Mouse (Mus musculus) brain, embryonic 14.5 days (tissue): ENCODE measurements around the gene Spesp1.

ENCODE experiments used
- CTCF ChIP-seq: fragments of 200-500 bp; IDR thresholded peaks from 2 replicates; pipeline ENCODE4 v1.5.1; 2012; ENCODE audit warnings: inconsistent platforms, mild to moderate bottlenecking, moderate library complexity, borderline replicate concordance; ENCODE audit not compliant: insufficient read depth, insufficient read length; ENCODE audit errors: extremely low read depth
- POLR2A ChIP-seq: fragments of 200-500 bp; IDR thresholded peaks from 2 replicates; pipeline ENCODE4 v1.6.1; 2012; ENCODE audit warnings: mild to moderate bottlenecking, inconsistent platforms, borderline replicate concordance; ENCODE audit not compliant: poor library complexity, insufficient read depth, insufficient read length, severe bottlenecking; ENCODE audit errors: extremely low read depth

DNA sequence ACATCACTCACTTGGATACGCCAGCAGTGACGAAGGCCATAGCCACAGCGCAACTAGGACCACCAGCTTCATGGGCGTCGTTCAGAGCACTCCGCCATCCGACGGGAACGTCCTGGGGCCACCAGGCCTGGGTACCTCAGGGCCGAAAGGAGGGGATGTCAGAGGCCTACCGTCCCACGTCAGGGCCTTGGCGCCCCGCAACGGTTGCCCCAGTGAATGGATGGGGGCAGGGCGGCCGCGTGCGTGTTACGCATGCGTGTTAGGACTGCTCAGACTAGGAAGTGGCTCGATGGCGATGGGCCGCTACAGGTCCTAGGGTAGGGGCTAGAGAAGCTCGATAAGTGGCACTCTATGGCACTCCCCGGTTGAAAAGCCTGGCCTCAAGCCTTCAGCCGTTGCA, at the start of gene Spesp1:
- TF ChIP-seq CTCF (no peak), POLR2A (no peak)
